Mouse (Mus musculus) T-helper 17 cell (primary cell): ENCODE results near the gene Rrp1.
"Not testable (repeated sequence)": the region's sequence is repeated elsewhere in the genome, so short reads cannot be mapped to it uniquely, and the experiment has no call there.

ENCODE experiments used
- in situ Hi-C, 2 experiments: fragments of 300-600 bp; cut with MboI, MseI; formaldehyde crosslinking; loops; 1 replicate in 1 of 2; 2 replicates in 1 of 2; pipeline ENCODE4 v1.15.1; 2025; ENCODE audit warnings: high pct_unique_total_duplicates in 2 of 2

The Rrp1 gene

DNA sequence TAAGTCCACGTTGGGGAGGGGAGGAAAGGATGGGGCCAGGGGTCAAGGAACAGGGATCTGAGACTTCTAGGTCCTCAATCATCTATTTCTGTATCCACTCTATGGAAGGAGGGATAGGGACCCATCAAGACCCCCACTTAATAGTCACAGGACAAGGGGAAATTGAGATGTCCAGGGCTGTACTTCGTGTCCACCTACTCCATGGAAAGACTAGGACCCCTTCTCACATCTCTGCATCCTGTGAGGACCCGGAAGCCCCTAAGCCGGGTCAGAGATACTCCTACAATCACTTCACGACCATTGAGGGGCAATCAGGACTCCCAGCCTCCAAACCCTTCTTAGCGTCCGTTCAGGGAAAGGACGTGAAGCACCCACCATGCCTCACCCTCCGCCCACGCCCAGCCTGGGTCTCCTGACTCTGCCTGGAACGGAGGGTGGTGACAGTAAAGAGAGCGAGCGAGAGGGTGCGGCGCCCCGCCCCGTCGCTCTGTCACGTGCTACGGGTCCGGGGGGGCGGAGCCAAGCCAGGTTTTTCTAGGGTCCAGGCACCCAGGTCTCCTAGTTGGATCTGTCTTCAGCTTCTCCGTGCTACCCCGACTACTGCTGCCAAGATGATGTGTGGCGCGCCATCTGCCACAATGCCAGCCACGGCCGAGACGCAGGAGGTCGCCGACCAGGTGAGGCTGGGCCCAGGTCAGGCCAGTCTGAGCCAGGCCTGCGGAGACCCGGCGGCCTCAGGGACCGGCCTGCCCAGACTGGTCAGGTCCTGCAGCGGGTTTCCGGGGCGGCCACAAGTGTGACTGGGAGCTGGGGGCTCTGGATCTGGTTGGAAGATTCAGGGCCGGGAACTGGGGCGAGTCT lies 12.6 kb upstream of the Rrp1 start, which contains the start of gene Cstb:
Gene Cstb, plus strand, starts transcription at position 489 of the 861 bp plus-strand sequence.
- in situ Hi-C loops = no loop called here

DNA sequence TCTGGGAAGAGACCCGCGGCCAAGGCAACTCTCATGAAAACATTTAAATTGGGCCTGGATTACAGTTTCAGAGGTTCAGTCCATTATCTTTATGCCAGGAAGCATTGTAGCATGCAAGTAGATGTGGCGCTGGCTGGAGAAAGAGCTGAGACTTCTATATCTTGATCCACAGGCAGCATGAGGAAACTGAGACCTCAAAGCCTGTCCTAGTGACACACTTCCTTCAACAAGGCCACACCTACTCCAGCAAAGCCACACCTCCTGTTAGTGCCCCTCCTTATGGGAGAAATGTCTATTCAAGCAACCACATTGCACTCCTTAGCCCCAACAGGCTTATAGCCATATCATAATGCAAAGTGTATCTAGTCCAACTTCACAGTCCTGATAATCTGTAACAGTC lies 9.8 kb upstream of the Rrp1 start:
- in situ Hi-C loops = no loop called here

DNA sequence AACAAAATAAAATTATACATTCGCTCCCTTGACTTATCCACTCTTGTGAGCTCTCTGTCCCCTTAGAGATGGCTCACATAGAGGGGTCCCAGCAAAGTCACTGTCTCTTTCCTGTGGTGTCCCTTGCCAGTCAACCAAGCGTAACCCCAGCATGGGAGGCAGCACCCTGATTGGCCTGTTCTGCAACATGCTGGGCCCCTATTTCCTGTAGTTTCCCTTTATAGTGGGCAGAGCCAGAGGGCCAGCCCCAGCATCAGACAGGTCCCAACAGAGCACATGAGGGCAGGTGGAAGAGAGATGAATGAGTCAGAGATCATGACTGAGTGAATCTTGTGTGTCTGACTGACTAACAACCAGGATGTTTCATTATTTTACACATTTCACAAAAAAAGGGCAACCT lies 8.1 kb upstream of the Rrp1 start:
- in situ Hi-C loops = no loop called here

DNA sequence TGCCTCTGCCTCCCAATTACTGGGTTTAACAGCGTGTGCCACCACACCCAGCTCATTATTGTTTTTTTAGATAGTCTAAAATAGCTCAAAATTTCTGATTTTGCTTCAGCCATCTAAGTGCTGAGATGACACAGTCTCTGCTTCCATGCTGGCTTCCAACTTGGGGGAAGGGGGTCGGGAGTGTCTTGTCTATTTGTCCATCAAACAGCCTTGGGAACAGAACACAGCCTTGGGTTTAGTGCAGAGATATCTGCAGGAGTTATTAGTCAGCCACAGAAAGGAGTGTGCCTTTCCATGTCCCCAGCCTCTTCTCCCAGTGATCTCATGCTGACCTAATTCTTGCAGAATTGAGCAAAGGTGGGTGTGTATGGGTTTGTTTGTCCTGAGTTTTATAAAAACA lies 5.9 kb upstream of the Rrp1 start:
- in situ Hi-C loops = no loop called here

DNA sequence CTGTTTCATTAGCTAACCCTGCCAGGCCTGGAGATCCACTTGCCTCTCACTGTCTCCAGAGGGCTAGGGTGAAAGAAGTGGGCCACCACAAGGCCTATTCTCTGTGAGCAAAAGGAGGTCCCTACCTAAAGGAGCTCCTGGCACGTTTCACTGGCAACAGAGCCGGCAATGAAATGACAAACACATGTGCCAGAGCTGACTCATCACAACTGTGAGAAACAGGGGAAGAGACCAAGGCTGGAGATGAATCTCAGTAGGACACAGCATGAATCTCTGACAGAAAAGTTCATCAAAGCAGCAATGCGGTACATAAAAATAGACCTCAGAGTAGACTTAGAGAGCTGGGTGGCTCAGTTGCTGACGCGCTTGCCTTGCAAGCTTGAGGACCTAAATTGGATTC lies 5.0 kb upstream of the Rrp1 start:
- in situ Hi-C loops = no loop called here

DNA sequence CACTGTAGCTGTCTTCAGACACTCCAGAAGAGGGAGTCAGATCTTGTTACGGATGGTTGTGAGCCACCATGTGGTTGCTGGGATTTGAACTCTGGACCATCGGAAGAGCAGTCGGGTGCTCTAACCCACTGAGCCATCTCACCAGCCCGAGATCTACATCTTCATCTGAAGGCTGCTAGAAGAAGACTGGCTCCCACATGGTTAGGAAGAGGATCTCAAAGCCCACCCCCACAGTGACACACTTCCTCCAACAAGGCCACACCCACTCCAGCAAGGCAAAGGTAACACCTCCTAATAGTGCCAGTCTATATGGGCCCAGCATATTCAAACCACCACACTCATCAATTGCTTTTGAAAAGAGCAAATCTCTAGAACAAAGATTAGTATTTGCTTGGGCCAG lies 2.1 kb upstream of the Rrp1 start:
- in situ Hi-C loops = not testable (repeated sequence)

DNA sequence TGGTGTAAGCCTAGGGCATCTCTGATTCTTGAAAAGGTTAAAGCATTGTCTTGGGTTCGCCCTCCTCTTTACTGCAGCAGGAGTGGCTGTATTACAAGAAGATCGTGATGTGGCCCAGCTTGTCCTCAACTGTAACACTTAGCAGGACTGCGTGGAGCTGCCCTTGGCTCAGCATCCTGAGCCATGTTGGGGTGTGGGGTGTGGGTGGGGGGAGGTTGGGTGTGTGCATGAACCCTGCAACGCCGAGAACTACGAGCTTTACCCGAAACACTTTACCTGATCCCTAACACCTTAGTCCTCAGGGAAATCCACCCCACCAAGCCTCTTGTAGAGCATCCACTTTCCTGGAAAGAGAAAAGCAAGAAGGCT lies 293 bp upstream of the Rrp1 start:
- in situ Hi-C loops = no loop called here

DNA sequence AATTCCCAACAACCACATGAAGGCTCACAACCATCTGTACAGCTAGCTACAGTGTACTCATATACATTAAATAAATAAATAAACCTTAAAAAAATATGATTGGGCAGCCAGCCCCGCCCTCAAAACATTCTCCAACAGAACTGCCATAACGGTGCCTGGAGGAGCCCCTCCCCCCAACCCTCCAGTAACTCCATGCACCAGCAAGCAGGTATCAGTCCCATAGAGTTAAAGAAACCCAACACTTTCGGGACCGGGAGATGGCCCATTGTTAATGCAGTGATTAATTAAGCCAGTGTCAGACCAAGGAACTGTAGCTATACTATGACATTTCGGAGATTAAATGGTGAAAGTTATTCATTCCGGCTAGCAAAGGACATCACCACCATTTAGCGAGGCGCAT lies 992 bp downstream of the Rrp1 start:
- in situ Hi-C loops = no loop called here

DNA sequence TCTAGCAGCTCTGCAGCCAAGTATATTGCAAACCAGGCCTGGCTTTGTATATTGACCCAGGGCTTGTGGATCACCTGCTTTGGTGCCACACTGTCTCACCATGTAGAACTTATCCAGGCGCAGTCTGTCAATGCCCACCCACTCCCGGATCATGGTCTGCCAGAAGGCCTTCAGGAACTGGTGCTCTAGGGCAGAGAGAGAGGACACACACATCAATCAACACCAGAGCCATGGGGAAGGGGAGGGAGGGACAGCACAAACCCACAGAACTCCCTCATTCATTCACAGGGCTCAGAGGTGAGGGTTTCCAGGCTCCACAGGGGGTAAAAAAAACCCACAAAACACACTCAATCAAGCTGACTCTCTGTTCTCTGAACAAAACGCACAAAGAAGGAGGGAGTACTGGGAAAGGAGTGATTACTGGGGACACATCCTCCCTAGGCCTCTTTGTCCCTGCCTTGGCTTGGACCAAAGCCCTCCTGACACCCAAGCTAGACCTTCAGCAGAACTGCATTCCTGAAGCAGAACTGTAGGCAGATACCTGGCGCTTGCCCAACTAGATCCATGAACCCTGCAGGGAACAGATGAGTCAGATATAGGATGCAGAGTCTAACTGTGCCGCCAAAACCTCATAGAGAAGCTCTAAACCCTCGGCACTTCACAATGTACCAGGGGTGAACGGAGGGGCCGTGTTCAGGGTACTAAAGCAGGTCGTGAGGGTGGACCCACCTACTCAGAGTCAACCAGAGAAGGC lies 3.6 kb downstream of the Rrp1 start:
- in situ Hi-C loops = loop anchor here in 1 of 2 experiments (10.0 kb wide), 1 partner anchor 384 kb away; no protein-coding TSS in a partner anchor

DNA sequence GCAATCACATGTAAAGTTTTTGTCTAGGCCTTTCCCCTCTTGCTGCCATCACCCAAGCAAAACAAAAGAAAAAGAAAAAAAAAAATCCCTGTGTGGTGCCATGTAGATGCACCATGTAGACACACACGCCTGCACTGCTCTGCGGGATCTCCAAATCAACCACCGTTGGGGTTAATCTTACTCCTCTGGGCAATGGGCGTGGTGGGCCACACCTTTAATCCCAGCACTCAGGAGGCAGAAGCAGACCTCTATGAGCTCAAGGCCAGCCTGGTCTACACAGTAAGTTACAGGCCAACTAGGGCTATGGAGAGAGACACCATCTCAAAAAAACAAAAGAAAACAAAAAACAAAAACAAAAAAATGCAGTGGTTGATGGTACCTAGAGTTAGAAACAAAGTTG lies 5.7 kb downstream of the Rrp1 start:
- in situ Hi-C loops = loop anchor here in 1 of 2 experiments (10.0 kb wide), 1 partner anchor 382 kb away; no protein-coding TSS in a partner anchor

DNA sequence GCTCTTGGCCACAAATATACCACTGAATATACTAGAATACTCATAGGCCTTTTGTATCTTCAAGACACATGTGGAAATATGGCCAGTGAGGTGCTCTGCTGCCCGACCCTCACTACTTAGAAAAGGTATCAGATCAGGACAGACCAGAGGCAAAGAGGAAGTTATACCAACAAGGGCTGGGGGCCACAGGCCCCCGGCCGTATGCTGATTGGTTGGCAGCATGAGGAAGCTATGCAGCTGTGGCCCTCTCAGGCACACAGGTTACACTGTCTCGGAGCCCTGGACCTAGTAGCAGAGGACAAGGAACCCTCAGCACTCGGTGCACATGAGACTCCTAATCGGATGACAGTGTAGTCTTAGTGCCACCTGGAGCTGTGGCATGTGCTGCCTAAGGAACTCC lies 6.7 kb downstream of the Rrp1 start:
- in situ Hi-C loops = loop anchor here in 1 of 2 experiments (10.0 kb wide), 1 partner anchor 381 kb away; no protein-coding TSS in a partner anchor

DNA sequence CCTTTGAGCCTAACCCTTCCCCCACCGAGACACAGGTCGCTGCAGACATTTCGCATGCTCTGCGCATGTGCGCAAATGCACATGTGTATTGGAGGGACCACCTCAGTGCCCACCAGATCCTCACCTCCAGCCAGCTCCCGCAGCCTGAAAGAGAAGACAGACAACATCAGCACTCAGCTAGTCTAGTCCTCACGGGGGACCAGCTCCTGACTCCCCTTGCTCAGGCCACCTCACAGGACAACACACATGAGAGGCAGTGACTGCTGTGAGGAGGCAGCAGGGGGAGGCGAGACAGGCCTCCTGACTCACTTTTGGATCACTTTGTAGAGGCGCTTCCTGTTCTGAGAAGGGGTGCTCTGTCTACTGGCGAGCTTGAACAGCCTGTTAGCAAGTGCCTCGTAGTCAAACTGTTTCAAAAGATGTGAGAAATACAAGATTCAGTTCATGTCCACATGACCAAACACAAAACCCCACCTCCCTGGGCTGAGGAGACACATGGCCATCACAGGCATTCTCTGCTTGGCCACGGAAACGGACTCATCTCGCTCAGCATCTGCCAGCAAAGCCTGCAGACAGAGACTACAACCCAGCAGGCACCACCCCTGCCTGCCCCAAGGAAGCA lies 10.4 kb downstream of the Rrp1 start:
- in situ Hi-C loops = loop anchor here in 1 of 2 experiments (10.0 kb wide), 1 partner anchor 378 kb away; no protein-coding TSS in a partner anchor

DNA sequence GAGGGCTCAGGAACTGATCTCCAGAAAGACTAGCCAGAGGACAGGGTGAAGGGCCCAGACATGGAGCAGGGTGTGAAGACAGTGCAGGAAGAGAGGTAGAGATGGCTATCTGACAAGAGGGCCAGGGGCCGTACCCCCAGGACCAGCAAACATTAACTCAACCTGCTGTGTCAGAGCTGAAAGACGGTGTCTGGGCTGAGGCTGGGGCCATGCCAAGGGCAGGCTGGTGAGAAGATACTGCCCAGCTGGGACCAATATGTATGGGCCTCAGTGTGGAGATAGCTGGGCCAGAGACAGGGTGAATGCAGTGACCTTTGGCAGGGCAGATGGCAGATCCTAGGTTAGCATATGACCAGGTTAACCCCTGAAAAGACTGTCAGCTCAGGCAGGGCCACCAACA lies 11.7 kb downstream of the Rrp1 start:
- in situ Hi-C loops = loop anchor here in 1 of 2 experiments (10.0 kb wide), 1 partner anchor 376 kb away; no protein-coding TSS in a partner anchor

DNA sequence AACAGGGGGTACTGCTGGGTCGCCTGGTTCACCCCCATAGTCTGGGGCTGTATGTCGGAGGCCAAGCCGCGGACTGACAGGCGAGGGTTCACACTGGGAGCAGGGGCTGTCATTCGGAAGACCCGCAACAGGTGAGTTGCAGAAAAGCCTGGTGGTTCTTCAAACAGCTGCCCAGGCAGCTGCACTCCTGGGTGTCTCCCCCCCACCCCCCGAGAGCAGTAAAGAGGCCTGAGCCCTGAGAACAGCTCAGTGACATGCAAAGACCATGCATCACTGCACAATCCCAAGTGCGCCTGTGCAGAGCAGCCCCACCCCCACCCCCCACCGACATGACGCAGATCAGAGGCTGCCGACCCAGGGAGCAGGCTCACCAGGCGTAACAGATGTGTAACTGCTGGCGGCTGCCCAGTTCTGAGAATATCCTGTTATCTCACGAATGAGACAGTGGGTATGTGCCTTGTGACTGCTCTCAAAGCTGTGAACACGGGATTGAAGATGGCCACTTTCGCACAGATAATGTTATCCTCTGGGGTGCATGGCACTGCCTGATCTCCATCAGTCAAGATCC lies 13.7 kb downstream of the Rrp1 start:
- in situ Hi-C loops = no loop called here

DNA sequence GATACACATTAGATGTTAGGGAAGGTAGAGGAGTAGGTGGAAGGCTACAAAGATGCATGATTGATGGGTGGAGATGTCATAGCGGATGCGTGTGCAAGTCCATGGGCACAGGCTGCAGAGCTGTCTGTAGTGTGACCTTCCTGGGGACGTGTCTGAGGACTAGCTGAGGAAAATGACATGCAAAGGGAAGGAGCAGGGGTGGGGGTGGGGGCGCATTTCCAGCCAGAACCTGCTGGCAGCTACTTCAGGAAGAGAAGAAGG lies 16.3 kb downstream of the Rrp1 start:
- in situ Hi-C loops = no loop called here

DNA sequence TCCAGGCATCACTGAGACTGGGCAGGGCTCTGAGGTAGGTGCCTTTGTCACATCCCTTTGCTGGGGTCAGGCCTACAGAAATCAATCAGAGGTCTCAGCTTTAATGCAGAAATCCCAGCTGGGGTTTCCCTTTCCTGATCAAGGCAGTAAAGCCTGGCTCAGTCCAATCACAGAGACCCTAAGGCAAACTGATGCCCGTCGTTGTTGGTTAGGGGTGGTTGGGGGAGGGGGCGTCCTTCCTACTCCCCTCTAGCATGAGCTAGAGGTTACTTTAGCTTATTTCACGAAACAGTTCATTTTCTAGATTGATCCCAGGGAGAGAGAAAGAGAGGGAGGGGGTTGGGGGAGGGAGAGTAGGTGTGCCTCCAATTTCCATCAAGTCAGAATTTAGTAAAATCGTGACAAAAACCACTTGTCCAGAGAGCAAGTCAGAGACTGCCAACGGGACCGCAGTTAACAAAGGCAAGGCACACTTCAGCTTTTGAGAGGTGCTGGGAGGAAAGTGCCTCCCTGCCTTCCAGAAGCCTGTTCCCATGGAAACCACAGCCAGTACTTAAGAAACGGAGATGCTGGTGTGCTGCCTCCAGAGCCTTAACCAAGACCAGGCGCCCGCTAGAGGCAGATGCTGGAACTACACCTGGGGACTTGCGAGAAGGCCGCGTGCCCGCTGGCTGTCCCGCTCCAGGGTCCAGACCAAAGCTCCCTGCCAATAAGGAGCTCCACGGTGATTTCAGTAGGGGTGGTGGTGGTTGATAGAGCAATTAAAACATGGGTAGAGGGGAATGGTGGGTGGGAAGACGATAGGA lies 16.8 kb downstream of the Rrp1 start:
- in situ Hi-C loops = no loop called here

DNA sequence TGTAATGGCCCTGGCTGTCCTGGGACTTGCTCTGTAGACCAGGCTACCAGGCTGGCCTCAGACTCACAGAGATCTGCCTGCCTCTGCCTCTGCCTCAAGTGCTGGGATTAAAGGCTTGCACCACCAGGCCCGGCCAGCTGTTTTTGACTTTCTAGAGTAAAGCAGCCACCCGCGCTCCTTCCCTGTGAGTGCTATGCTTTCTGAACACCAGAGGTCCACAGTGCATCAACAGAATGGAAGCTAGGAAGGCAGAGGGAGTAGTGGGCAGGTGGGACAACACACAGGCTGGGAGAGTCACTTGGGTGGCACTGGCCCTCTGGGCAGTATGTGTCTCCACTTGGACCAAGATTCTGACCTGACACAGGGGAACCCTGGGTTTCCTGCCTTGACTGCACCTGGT lies 17.5 kb downstream of the Rrp1 start:
- in situ Hi-C loops = no loop called here

DNA sequence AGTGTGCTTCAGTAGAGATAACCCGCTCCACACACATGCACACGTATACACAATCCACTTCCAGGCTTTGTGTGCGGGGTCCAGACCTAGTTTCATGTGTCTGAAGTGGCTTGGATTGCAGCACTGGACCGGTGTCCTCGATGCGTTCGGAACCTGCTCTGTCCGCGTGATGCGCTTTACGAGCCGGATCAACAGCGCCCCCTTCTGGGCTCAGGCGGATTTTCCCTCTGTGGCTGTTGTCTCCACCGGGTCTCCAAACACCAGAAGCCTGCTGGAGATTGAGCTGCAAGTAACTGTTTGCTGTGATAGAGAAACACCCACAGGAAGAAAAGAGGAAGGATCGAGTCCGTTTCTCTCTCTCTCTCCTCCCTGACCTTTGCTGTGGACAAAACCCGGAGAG lies 20.8 kb downstream of the Rrp1 start:
- in situ Hi-C loops = loop anchor here in 1 of 2 experiments (5.0 kb wide), 1 partner anchor 110 kb away; no protein-coding TSS in a partner anchor

DNA sequence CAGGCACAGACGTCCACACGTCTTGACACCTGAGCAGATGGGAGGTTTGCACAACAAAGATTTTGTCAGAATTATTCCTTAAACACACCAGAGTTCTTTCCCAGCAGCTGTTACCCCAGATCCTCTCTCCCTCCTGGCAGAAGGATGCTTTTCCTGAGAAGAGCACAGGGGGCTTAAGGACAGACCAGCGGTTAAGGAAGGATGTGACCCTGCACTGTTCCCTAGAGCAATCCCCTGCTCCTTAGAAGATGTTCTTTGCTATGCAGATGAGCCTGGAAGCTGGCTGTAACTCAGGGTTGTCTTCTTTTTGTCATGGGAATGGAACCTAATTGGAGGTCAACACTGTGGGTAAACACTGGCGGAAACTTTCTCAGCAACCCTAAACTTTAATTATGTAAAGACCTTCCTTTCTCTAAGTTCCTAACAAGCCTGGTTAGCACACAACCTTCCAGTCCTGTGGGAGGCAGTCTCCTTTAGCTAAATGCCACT lies 21.8 kb downstream of the Rrp1 start:
- in situ Hi-C loops = loop anchor here in 1 of 2 experiments (5.0 kb wide), 1 partner anchor 109 kb away; no protein-coding TSS in a partner anchor

DNA sequence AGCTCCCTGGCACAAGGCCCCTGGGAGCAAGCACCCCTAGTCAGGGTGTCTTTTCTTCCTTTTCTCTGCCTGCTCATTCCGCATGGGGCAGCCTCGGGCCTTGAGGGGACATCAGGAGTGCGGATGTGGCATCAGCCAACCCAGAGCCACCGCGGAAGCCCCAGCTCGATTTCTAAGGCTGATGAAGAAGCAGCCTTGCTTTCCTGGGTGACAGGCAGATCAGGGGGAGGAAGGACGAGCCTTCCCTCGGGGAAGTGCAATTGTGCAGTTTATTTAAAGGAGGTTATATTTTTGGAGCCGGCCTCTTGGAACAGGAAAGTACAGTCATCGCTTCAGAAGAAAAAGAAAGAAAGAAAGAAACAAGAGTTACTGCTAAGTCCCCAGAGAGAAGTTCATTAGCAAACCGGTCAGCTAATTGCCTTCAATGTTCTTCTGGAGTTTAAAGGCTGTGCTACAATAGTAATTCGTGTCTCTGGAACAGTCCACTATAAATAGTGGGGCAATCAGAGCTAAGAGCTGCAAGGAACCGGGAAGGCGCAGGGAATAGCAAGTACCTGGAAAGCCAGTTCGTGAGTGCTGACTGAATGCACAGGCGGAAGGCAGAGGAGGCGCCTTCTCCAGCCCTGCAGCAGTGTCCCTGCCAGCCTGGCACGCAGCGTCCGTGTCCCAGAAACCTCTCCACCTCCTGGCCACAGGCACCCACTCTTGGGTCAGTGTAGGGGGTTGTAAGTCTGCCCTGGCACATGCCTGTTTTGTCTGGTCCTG lies 24.4 kb downstream of the Rrp1 start:
- in situ Hi-C loops = loop anchor here in 1 of 2 experiments (5.0 kb wide), 1 partner anchor 111 kb away; no protein-coding TSS in a partner anchor
